Mouse (Mus musculus): ENCODE results near the gene Dhx35.

Gene Dhx35

DNA sequence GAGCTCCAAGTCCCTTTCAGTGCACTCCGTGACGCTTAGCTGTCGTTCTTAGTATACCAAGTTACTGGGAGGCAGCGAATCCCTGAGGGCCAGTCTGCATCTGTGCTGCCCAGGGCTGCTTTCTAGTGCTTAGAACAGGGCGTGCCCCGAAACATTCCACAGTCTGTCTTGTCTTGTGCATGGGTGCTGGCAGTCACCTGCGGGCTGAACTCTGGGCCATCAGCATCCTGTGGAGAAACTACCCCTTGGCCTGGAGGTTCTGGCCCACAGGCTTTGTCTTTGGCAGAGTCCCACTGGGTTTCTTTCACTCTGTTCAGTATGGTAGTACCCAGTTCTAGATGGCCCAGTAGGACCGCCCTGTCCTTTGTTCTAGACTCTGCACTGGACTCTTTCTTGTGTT is 6.2 kb downstream of the Dhx35 start:
- DNase-seq (ENCODE audit: low read depth in 1 of 2, low spot score in 2 of 2): no peak

DNA sequence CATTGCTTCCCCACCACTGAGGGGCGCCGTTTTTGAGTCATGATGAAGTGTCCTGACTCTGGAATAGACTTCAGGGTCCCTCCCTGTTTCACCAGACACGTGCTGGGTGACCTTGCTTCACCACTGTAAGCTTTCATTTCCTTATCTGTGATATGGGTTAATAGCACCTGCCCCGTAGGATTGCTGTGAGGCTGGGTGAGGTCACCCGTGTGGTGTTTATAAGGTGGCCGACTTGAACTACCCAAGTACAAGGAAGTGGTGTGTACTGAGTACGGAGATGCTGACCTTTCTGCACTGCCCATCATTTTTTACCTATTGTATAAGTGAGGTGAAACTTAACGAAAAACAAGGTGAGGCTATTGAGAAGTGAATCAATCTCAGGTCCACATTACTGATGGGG is 9.0 kb downstream of the Dhx35 start:
- no peak for DNase-seq (ENCODE audit: low read depth in 1 of 2, low spot score in 2 of 2)

DNA sequence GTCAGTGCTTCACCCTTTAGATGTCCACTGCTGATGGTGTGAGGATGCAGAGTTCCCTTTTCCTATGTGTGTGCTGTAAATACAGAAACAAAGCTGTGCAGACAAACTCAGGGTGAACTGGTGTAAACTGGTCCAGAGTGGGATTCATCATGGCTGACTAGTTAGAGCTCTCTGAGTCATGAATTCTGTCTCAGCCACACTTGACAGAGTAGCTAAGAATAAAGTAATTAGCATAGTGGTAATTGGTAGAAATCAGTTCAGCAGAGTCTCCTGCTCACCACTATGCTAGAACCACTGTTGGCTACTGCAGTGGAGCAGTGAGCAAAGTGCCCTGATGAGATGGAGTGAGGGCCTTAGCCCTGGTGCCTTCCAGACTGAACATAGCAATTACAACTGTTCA is 21.1 kb downstream of the Dhx35 start:
- DNase-seq (ENCODE audit: low read depth in 1 of 2, low spot score in 2 of 2): no peak

DNA sequence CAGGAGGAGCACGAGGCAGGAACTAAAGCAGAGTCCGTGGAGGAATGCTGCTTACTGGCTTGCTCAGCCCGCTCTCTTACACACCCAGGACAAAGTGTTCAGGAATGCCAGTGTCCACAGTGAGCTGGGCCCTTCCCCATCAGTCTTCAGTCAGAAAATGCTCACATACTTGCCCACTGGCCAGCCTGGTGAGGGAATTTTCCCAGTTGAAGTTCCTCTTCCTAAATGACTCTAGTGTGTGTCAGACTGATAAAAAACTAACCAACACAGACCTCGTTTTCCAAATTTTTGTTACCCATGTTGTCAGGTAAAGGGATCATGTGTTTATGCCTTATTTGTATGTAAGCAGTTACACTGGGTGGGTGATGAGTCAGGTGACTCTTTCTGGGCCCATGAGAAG is 21.6 kb downstream of the Dhx35 start:
- DNase-seq (ENCODE audit: low read depth in 1 of 2, low spot score in 2 of 2): no peak

DNA sequence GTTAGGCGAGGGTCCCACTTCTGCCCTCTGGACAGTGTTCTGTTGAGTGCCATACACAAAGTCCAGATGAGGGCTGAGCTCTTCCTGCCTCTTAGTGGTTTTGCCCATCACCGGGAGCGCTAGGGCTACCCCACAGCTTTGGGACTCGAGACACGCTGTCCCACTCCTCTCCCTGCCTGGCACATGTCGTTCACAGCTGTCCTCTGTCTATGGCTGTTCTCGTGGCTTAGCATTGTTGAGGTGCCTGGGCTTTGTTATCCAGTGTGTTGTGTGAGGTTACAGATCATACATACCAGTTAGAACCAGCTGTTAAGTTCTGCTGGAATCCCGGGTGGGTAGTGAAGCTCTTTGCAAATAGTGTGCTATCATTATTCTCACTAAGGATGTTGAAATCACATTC is 23.1 kb downstream of the Dhx35 start:
- no peak for DNase-seq (ENCODE audit: low read depth in 1 of 2, low spot score in 2 of 2)

DNA sequence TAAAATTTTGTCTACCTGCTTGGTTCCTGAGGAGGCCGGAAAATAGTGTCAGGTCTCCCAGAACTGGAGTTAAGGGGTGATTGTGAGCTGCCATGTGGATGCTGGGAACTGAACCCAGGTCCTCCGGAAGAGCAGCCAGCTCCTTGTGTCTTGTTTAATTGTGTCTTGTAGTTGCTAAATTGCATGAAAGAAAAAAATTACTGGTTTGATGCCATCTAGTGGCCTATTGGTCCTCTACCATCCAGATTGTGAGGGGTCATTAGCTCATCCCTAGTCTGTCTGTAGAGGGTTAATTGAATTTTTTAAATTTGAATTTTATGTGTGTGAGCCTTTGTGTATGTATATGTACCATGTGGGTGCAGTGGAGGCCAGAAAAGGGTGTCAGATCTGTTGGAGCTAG is 33.5 kb downstream of the Dhx35 start:
- DNase-seq (ENCODE audit: low read depth in 1 of 2, low spot score in 2 of 2): no peak

DNA sequence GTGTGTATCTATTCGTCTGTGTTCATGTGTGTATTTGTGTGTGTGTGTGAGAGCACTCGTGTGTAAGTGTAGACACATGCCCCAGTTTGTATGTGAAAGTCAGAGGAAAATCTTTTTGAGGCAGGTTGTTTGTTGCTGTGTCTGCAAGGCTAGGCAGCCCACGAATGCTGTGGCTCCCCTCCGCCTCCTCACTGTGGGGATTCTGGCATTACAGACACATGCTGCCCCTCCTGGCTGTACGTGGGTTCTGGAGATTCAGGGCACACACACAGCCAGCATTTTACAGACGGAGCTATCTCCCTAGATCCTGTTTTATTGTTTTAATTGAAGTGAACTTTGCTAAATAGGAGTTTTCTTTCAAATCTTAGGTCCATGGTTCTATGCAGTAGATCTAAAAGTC is 35.1 kb downstream of the Dhx35 start:
- DNase-seq (ENCODE audit: low read depth in 1 of 2, low spot score in 2 of 2): no peak

DNA sequence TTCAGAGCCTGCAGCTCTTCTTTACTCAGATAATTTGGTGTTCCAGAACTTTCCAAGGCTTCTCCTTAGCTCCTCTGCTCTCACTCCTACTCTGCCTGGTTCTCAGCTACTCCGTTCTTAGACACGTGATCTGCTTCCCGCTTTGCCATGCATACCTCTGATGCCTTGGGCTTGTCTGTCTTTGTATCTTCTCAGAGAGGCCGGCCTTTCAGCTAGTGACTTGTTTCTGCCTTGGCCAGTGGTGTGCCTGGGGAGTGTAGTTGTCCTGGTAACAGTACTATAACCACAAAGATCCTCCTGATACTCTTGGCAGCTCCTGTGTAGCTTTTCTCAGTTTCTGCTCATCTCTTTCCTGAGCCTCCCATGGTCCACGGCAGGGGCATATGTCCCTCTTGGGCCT is 38.6 kb downstream of the Dhx35 start:
- no peak for DNase-seq (ENCODE audit: low read depth in 1 of 2, low spot score in 2 of 2)

DNA sequence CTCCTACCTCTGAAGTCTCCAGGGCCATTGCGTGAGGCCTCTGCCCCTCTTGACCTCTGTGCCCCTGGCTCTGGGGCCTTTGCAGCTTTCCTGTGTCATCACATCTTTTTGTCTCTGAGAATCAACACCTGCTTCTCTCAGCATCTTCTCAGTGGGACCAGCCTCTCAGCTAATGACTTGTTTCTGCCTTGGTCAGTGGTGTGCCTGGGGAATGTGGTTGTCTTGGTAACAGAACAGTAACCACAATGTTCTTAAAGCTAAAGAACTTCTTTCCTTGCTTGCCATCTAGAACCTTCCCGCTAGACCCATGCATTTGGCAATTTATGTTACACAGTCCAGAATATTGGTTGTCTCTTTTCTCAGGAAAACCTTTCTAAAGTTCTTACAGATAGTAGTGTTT is 39.0 kb downstream of the Dhx35 start:
- DNase-seq (ENCODE audit: low read depth in 1 of 2, low spot score in 2 of 2): no peak

DNA sequence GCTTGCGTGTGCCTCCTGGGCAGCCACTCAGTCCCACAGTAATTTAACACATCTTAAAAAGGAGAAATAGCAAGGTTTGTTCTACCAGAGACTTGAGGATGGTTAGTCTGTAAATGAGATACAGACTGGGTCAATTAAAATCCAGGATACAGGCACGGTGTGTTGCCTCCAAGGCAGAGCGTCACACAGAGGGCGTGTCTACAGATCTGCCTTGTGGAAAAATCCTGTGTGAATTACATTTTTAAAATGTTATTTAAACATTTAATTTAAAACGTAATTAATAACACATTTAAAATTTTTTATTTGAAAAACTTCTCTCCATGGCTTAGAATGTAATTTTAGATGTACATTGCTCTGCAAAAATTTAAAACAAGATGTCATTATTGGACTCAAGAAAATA is 48.7 kb downstream of the Dhx35 start:
- DNase-seq (ENCODE audit: low read depth in 1 of 2, low spot score in 2 of 2): no peak

DNA sequence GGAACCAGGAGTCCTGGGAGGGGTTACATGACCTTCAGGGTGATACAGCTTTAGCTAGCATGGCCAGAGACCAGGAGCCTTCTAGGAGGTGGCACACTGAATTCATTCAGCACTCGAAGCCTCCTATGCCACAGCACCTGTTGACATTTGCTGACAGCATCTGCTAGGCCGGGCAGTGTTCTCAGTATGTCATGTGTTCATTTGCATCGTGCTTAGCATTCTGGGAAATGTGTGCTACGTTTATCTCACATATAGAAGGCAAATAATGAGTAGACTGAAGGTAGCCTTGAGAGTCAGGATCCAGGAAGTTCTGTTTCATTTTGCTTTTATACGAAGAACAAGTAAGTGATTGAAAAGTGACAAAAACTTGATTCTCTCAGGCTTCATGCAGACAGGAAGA is 50.4 kb downstream of the Dhx35 start:
- no peak for DNase-seq (ENCODE audit: low read depth in 1 of 2, low spot score in 2 of 2)

DNA sequence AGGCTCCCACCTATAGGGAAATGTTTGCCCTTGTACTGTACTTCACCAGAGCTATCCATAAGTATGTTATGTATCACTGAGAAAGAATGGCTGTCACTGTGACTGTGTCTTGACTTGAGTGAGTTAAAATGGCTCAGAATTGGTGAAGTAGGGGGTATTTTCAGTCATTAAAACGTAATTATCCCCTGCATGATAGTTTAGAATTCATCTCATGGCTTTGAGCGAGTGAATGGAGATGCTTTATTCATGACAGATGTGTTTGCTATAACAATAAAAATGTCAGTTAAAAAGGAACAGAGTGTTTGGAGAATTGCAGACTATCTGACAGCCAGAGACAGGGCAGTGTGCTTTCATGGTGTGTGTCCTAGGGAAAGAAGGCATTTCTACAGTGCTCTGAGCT is 51.6 kb downstream of the Dhx35 start:
- no peak for DNase-seq (ENCODE audit: low read depth in 1 of 2, low spot score in 2 of 2)

DNA sequence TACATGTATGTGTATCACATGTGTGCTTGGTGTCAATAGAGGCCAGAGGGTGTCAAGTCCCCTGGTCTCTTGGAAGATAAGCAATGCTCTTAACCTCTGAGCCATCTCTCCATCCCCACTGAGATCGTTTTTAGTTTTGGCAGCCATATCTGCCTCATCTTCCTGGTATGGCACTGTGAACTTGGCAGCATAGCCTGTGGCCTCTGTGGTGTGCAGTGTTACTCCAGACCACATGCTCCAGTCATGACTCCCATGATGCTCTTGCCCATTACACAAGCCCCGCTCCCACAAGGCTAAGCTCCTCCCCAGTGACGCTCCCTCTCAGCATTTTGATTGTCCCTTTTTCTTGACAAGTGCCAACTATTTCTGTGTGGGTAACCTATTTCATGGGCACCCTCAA is 53.4 kb downstream of the Dhx35 start:
- no peak for DNase-seq (ENCODE audit: low read depth in 1 of 2, low spot score in 2 of 2)

DNA sequence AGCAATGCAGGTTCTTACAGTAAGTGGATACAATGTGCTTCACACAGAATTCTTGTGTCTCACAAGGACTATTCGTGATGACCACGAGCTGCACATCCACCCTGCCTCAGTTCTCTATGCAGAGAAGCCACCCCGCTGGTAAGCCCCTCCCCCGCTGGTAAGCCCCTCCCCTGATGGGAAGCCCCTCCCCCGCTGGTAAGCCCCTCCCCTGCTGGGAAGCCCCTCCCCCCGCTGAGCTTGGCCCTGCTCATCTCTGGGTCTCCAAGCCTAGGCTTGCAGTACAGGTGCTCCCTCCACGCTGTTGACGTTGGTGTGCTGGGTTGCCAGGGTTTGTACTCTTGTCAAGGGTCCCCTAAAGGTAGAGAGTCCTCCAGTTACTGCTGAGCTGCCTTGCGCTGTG is 54.8 kb downstream of the Dhx35 start:
- no peak for DNase-seq (ENCODE audit: low read depth in 1 of 2, low spot score in 2 of 2)

DNA sequence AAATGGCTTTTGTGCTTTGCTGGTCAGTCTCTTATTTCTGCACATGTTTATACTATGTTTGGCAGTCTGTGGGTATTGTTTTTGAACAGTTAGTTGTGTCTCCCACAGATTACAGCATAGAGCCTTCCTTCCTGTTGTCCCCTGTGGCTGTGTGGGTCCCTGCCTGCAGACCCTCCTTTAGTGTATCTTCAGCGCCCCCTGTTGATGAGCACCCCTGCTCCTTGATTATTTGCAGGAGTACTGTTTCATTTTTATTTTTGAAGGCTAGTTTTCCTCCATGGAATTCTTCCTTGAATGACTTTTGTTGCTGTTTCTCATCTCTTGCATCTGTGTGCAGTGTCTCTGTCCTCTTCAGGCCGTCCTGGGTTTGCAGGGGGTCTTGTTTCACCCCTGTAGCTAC is 58.0 kb downstream of the Dhx35 start:
- DNase-seq (ENCODE audit: low read depth in 1 of 2, low spot score in 2 of 2): no peak

DNA sequence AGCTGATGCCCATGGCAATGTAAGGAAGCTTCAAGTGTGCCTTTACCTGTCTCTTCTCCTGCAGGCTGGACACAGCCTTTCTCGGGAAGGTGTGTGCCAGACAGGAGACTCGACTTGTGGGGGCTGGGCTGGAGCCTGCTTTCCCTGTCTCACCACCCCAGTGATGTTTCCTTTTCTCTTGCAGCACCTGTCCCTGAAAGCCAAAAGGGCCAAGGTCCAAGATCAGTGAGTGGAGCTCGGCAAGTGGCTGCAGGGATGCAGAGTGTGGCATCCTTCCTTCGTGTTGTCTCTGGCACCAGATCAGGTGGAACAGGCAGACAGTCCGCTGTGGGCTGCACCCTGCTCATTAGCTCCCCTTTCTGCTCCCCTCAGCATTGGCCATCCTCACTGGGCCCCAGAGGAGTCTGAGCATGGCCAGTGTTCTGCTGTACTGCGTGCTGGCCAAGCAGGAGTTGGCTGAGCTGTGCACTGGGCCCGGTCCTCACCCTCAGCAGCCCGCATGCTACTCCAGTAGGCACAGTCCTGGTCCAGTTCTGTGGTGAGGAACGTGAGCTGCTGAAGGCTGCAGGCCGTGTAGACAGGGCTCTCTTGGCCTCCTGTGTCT is 62.4 kb downstream of the Dhx35 start:
- no peak for DNase-seq (ENCODE audit: low read depth in 1 of 2, low spot score in 2 of 2)

DNA sequence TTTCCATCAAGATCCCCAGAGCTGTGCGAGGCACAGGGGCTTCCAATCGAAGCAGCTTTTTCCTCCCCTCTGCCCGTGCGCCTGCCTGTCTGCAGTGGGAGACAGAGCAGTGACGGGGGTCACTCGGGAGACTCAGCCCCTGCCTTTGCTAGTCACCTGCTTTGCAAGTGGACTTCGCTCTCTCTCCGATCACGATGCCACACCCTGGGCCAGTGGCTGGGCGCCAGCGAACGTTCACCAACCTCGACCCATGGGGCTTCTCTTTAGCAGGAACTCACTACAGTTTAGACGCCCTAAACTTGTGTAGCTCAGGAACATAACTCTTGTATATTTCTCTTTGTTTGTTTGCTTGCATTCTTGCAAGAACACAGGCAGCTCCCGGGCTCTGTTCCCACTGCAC is 63.0 kb downstream of the Dhx35 start:
- no peak for DNase-seq (ENCODE audit: low read depth in 1 of 2, low spot score in 2 of 2)

DNA sequence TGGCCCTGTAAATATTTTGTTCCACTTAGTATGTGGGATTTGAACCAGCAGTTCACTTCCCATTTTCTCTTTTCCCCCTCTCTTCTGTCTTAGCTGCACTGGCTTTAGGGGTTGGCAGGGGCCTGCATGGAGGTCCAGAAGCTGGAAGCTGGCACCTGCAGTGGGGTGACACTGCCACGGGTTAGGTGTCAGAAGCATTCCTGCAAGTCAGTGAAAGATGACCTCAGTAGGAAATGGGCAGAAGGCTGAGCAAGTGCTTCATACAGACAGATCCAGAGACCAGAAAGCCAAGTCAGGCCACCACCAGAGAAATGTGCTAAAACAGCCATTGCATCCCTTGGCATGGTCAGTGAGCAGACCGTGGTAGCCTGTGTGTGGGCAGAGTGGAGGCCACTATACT is 66.5 kb downstream of the Dhx35 start:
- no peak for DNase-seq (ENCODE audit: low read depth in 1 of 2, low spot score in 2 of 2)

DNA sequence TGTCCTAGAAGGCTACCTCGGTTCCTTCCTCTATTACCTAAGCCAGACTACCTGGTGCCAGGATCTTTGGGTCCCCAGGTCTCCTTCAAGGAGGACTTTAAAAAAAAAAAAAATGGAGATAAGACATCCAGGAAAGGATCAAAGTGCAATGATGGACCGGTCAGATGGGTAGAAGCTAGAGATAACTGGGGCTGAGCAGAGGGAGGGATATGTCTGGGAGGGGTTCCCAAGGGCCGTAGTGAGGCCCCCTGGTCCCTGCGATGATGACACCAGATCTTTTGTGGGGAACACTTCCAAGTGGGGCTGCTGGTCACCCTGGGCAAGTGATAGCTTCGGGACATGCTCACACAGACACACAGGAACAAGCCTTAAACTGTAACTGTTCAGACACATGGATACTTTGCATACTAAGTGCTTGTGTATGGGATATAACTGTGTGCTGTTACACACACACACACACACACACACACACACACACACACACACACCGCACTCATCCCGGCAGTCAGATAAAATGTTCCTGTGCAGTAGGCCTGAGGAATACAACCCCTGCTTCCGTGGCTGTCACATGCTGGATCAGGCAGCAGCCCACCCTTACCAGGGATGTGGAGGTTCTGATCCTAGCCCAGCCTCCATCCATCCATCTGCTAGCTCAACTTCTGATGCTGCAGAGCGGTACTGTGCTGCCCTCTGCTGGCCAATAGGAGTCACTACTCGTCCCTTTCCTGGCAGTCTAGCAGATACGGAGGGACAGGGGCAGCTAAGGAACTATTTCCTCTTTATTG is 68.9 kb downstream of the Dhx35 start:
- peak; percentile 10 to 36 for DNase-seq (ENCODE audit: low read depth in 1 of 2, low spot score in 2 of 2)

DNA sequence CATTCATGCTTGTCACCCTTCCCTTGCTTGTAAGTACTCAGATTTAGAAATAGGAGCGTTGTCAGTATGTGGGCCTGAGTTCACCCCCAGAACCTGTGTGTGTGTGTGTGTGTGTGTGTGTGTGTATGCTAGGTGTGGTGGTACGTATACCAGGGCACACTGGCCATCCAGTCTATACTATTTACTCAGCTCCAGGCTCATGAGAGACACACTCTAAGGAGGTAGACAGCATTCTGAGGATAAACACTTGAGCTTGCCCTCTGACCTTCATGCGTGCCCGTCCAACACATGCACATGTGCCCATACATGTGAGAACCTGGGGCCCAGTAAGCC is 69.5 kb downstream of the Dhx35 start:
- DNase-seq (ENCODE audit: low read depth in 1 of 2, low spot score in 2 of 2): no peak

DNA sequence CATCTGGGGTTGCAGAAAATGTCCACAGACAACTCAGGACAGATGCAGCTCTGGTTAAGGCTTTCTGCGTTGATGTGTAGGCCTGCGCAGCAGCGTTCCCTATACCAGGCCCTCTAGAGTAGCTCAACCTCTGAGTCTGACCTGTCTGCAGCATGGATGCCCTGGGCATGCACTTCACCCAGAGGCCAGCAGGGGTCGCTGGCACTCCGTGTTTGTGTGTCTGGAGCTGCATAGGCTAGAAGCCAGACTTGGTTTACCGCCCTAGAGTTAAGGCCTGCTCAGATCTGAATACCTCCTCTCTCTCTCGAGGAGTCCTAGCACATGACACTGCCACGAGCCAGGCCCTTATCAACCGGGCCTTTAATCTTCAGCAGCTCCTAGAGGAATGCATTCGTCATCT is 70.8 kb downstream of the Dhx35 start:
- DNase-seq (ENCODE audit: low read depth in 1 of 2, low spot score in 2 of 2): peak; percentile 17 to 42

DNA sequence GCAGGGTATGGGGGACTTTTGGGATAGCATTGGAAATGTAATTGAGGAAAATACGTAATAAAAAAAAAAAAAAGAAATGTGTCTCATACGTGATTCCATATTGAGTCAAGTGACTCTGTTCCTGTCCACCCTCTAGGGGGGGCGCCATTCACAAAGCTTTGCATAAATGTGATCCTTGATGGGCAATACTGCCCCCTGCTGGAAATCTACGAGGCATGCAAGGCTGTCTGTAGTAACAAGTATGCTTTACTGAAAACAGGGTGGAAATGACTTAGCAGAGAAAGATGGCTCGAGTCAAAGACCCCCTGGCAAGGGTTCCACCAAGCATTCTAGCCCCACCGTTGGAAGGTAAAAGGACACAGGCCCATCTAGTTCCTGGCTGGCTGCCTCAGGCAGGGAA is 92.0 kb downstream of the Dhx35 start:
- DNase-seq (ENCODE audit: low read depth in 1 of 2, low spot score in 2 of 2): no peak

DNA sequence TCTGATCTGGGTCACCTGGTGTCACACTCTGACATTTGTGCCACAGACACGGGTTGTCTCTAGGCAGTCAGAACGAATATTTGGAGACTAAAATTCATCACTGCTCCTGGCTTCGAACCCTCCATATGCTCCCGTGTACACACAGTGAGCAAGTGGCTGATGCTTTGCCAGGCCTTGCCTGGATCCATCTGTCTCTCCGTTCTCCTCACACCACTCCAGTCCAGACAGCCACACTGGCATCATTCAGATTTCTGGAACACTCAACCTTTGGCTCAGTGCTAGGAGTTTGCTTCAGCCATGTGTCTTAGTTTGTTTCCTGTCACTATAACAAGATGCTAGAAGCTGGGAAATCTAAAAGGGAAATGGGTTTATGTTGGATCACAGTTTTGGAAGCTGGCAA is 93.9 kb downstream of the Dhx35 start:
- no peak for DNase-seq (ENCODE audit: low read depth in 1 of 2, low spot score in 2 of 2)
